Mouse (Mus musculus) thymus, adult 2 months (tissue): ENCODE data around the gene Fosl1. TPM values are rescaled to one million over a fixed set of nuclear protein-coding genes. Genes with fewer than 3 reads are reported as not detected.
A peak's percentile ranks its signal among the peaks of the same experiment; 100 is the strongest.

ENCODE experiments used
- DNase-seq: peaks from one replicate; pipeline ENCODE4 v3.0.0; 2021
- H3K27ac ChIP-seq: fragments of 200-500 bp; 2 replicates; pipeline ENCODE4 v1.5.1; 2012; ENCODE audit warnings: low read length, control low read depth; ENCODE audit not compliant: control insufficient read depth, insufficient read depth
- H3K27me3 ChIP-seq: fragments of 200-500 bp; 2 replicates; pipeline ENCODE4 v1.6.1; 2012; ENCODE audit warnings: mild to moderate bottlenecking, low read length, moderate library complexity, mixed read lengths; ENCODE audit not compliant: control insufficient read depth, insufficient read depth
- H3K36me3 ChIP-seq: fragments of 200-500 bp; 2 replicates; pipeline ENCODE4 v1.6.1; 2012; ENCODE audit warnings: mild to moderate bottlenecking, low read length, moderate library complexity; ENCODE audit not compliant: control insufficient read depth, insufficient read depth
- H3K4me1 ChIP-seq: fragments of 200-500 bp; replicated peaks from 2 replicates; pipeline ENCODE4 v1.6.1; 2012; ENCODE audit warnings: low read length; ENCODE audit not compliant: control insufficient read depth, insufficient read depth
- H3K4me3 ChIP-seq: fragments of 200-500 bp; 2 replicates; pipeline ENCODE4 v1.5.1; 2012; ENCODE audit warnings: mild to moderate bottlenecking, low read length, control low read depth, moderate library complexity; ENCODE audit not compliant: control insufficient read depth, insufficient read depth
- CTCF ChIP-seq: fragments of 200-500 bp; IDR thresholded peaks from 2 replicates; pipeline ENCODE4 v1.5.1; 2012; ENCODE audit warnings: mild to moderate bottlenecking, control low read depth, low read length, moderate library complexity, borderline replicate concordance; ENCODE audit not compliant: control insufficient read depth, poor library complexity, insufficient read depth; ENCODE audit errors: extremely low read depth
- POLR2A ChIP-seq: fragments of 200-500 bp; IDR thresholded peaks from 2 replicates; pipeline ENCODE4 v1.6.1; 2012; ENCODE audit warnings: mild to moderate bottlenecking, low read length, control low read depth, moderate library complexity; ENCODE audit not compliant: control insufficient read depth, poor library complexity, insufficient read depth; ENCODE audit errors: extremely low read depth
- WGBS: fragments of 180-500 bp; shearing (Covaris S2); methylation state at CpG from one replicate; pipeline ENCODE4 v1.1.7; 2018; 5-methylcytosine and 5-hydroxymethylcytosine counted together
- polyA plus RNA-seq: library from polyadenylated mRNA; depleted of rRNA; stranded (reverse); fragments of >200 nt; gene quantifications from 2 replicates; pipeline ENCODE4 v1.2.3, GENCODE M21; 2012

The Fosl1 gene
- polyA plus RNA-seq, 1 experiment, result 0.16 TPM

DNA sequence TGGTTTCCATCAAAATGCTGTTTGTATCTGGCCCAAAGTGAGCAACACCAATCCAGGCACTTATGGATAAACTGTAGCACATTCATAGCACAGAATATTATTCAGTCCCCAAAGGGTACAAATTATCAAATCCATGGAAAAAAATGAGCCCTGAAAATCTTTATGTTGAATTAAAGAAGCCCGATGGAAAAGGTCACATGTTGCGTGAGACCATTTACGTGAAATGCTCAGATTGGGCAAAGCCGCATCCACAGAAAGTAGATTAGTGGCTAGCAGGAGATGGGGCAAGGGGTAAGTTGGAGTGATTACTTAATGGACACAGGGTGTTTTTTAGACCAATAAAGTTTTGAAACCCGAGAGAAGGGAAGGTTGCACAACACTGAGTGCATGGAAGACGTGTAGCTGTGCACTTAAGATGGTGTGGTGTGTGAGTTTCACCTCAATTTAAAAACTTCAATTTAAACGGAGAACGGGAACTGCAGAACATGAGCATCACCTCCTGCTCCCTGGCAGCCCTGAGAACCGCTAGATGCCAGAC is 2.9 kb upstream of the Fosl1 start:
- TF ChIP-seq CTCF (no peak), POLR2A (no peak)
- whole genome bisulfite sequencing, result 74% methylated on average over 9 of the region's 9 CpGs
- peaks cover 20% of the 10 kb centered on the region for H3K4me1 ChIP-seq
- H3K27ac ChIP-seq, result no peak overlapping the region
- DNase-seq, result no peak
- H3K27me3 ChIP-seq, result peaks cover 14% of the 10 kb centered on the region
- H3K4me3 ChIP-seq, result no peak overlapping the region
- no peaks in the 10 kb centered on the region for H3K36me3 ChIP-seq

GRCm38 (mm10) chr19:5444954-5445353 is 2.4 kb upstream of the Fosl1 start:
- WGBS, result 71% methylated on average over 7 of the region's 7 CpGs
- no peak for DNase-seq
- Histone ChIP-seq H3K27ac (no peak overlapping the region), H3K4me3 (no peak overlapping the region), H3K36me3 (no peaks in the 10 kb centered on the region), H3K27me3 (peaks cover 14% of the 10 kb centered on the region), H3K4me1 (peaks cover 20% of the 10 kb centered on the region)
- TF ChIP-seq POLR2A (no peak), CTCF (no peak)

GRCm38 (mm10) chr19:5445747-5446146 is 1.6 kb upstream of the Fosl1 start:
- Histone ChIP-seq H3K27me3 (peaks cover 14% of the 10 kb centered on the region), H3K36me3 (no peaks in the 10 kb centered on the region), H3K27ac (no peak overlapping the region), H3K4me3 (no peak overlapping the region), H3K4me1 (peaks cover 20% of the 10 kb centered on the region)
- 96% methylated on average over 5 of the region's 5 CpGs for WGBS
- no peak for TF ChIP-seq CTCF
- DNase-seq, result no peak

GRCm38 (mm10) chr19:5448354-5449150 is 1.2 kb downstream of the Fosl1 start:
- Histone ChIP-seq H3K4me3 (peak overlapping the region; percentile 42; the same call in 1 of the 2 replicates), H3K36me3 (no peaks in the 10 kb centered on the region), H3K27me3 (peaks cover 14% of the 10 kb centered on the region), H3K27ac (no peak overlapping the region), H3K4me1 (peaks cover 20% of the 10 kb centered on the region)
- no peak for DNase-seq
- TF ChIP-seq POLR2A, result no peak; the same call in 1 of the 2 replicates
- TF ChIP-seq CTCF, result no peak
- 3% methylated on average over 36 of the region's 36 CpGs for WGBS

DNA sequence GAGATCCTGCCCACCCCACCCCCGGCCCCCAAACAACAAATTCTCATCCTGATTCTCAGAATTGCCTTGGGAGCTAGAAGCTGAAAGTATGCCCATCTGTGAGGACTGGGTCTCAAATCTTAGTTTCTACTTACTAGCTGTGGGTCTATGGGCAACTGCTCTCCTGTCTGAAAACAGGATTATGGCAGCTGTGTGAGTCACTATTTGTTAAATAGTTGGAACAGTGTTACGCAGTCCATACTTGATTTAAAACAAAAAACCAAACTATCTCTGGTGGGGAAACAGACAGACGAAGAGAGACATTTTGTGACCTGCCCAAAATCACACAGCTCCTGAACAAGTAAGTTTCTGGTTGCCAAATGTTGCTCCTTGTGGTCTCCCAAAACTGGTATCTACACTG is 2.3 kb downstream of the Fosl1 start:
- Histone ChIP-seq H3K4me3 (no peak overlapping the region), H3K27me3 (peaks cover 14% of the 10 kb centered on the region), H3K27ac (no peak overlapping the region), H3K4me1 (peaks cover 20% of the 10 kb centered on the region), H3K36me3 (no peaks in the 10 kb centered on the region)
- no peak for DNase-seq
- WGBS, result 91% methylated on average over 3 of the region's 3 CpGs
- TF ChIP-seq CTCF, result no peak
- no peak for TF ChIP-seq POLR2A

DNA sequence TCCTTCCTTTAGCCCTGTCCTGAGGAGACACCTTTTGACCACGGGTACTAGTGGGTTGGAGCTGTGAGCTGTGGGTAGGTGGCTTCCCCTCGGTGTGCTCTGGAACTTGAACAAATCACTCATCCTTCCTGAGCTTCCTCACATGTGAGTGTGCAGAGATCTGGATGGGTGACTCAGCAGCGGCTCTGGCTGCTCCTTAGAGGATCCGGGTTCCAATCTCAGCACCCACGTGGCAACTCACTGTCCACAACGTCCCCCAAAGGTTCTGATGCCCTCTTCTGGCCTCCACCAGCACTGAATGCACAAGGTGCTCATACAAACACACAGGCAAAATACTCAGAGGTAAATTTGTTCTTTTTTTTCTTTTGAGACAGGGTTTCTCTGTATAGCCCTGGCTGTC is 4.4 kb downstream of the Fosl1 start:
- H3K27ac ChIP-seq, result no peak overlapping the region
- peaks cover 14% of the 10 kb centered on the region for H3K27me3 ChIP-seq
- no peak for DNase-seq
- H3K4me3 ChIP-seq, result no peak overlapping the region
- H3K36me3 ChIP-seq, result no peaks in the 10 kb centered on the region
- TF ChIP-seq CTCF (no peak), POLR2A (no peak)
- H3K4me1 ChIP-seq, result peaks cover 33% of the 10 kb centered on the region
- 70% methylated on average over 6 of the region's 6 CpGs for WGBS
